Mouse (Mus musculus): ENCODE measurements at regions not wholly inside any gene's neighbourhood (a gene's known extent, or its start where the extent isn't known, plus 50 kb on each side); places are given as distances from the start of the nearest gene placed in this dataset.

GRCm38 (mm10) chr9:103869276-103869675 lies 107.6 kb upstream of the Tmem108 start:
- TF ChIP-seq CTCF (IDR thresholded peaks at IDR 0.05): no peak
- TF ChIP-seq EP300 (IDR thresholded peaks at IDR 0.05): no peak

Measured in lung, postnatal 0 days (tissue).